Mouse (Mus musculus): ENCODE data around the gene Edem1.

Gene Edem1

GRCm38 (mm10) chr6:108828234-108828868 lies at the start of gene Edem1:
Gene Edem1, plus strand, starts transcription at chr6:108828641.
- DNase-seq (ENCODE audit: low read depth in 1 of 2, low spot score in 2 of 2): peak; percentile 98 to 99

DNA sequence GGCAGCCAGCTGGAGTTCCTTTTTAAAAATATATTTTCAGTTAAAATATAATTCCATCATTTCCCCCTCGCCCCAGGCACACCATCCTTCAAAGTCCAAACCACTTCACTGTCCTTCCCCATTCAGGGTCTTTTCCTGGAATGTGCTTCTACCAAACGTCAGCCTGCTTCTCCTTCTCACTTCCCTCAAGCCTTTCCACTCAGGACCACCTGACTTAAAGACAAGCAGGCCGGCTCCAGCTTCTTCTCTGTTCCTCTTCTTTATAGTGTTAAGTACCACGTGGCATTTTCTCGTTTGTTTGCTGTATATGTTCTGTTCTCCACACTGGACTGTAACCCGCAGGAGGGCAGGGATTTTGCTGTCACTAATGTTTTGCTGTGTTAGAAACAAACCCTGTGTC lies 46.6 kb upstream of the Edem1 start:
- peak; percentile 23 to 63 for DNase-seq (ENCODE audit: low read depth in 1 of 2, low spot score in 2 of 2)

DNA sequence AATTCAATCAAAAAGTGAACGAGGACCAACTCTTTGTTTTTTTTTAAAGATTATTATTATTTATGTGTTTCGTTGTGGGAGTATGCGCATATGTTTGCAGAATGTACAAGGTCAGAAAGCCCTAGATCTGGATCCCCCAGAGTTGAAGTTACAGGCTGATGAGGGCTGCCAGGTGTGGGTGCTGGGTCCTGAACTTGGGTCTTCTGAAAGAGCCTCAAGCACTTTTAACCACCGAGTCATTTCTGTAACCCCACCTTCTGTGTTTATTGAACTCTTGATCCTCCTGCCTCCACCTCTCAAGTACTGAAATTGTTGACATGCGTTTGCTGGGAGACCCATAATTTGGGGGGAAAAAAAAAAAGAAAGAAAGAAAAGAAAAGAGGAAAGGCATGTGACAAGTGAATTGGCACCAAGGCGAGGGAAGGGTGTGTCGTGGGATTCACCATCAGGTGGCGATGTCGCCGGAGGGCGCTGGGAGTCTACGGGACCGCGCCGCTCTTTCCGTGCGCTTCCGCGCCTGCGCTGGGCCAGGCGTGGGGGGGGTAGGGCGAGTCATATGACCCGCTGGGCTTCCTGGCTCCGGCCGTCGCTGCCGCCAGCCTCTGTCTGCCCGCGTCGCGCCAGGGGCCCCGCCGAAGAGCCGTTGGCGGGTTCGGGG lies 45.8 kb upstream of the Edem1 start, which contains the start of gene Arl8b:
Arl8b (plus strand) TSS at position 574 of the 658 bp plus-strand sequence.
- DNase-seq (ENCODE audit: low read depth in 1 of 2, low spot score in 2 of 2): peak; percentile 84 to 92

- DNase-seq (ENCODE audit: low read depth in 1 of 2, low spot score in 2 of 2): no peak
Observed at GRCm38 (mm10) chr6:108783184-108783881, 45.1 kb upstream of the Edem1 start.

DNA sequence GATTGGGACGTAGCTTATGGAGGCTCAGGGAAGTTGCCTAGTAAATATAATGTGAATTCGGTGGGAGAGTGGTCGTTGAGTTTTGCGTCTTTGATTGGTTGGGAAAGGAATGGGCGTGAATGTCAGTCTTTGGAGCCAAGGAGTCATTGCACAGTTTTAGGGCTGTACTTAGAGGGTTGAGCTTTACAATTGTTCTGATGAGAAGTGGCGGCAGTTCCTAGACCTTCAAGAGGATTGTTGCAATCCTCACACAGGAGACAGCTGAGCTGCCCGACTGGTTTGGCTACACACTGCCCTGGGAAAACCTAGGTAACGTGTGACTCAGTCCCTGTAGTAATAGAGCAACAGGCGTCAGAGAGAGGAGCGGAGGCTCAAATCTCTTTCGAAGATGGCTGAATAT lies 44.4 kb upstream of the Edem1 start:
- DNase-seq (ENCODE audit: low read depth in 1 of 2, low spot score in 2 of 2): no peak

- no peak for DNase-seq (ENCODE audit: low read depth in 1 of 2, low spot score in 2 of 2)
Observed at GRCm38 (mm10) chr6:108784796-108785195, 43.6 kb upstream of the Edem1 start.

DNA sequence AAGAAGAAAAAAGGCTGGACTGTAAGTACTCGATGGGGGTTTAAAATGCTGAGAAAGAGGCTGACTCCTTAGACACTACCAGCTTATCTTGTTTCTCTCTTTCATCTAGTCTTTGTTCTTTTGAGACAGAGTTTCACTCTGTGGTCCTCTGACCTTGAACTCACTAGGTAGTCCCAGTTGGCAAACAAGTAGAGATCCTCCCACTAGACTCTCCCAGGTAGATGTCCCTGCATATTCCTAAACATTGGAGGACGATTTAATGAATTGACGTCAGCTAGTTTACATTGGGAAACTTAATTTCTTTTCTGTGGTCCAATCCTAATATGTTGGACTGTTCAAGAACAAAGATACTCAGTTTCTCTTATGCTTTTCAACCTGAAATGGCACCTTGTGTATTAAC lies 42.9 kb upstream of the Edem1 start:
- DNase-seq (ENCODE audit: low read depth in 1 of 2, low spot score in 2 of 2): no peak

DNA sequence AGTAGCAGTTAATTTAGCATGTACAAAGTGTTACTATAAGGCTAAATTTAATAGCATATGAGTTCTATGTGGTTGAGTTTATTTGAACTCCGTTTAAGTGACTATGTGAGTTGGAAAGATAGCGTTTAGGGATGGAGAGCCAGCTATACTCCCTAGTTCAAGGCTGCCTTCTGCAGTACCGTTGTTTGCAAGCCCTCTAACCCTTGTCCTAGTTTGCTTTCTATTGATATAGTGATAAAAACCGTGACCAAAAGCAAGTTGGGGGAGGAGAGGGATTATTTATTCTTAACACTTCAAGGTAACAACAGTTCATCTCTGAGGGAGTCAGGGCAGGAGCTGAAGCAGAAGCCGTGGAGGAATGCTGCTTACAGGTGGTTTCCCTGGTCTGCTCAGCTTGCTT lies 36.9 kb upstream of the Edem1 start:
- no peak for DNase-seq (ENCODE audit: low read depth in 1 of 2, low spot score in 2 of 2)

DNA sequence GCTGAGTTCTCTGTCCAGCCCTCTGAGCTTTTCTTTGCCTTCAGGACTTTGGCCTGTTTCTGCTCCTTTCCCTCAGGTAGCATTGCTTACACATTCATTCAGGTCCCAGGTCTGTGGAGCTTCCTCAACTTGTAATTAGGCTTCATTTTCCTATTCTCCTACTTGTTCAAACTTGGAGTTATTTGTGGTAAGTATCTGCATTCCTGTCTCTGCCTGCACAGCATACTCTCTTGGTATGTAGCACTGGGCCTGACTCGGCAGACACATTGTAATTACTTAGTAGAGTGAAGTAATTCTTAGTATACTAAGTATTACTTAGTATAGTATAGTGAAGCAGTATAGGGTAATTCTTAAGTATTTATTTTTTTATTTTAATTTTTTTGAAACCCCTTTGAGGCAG lies 32.5 kb upstream of the Edem1 start:
- DNase-seq (ENCODE audit: low read depth in 1 of 2, low spot score in 2 of 2): no peak

DNA sequence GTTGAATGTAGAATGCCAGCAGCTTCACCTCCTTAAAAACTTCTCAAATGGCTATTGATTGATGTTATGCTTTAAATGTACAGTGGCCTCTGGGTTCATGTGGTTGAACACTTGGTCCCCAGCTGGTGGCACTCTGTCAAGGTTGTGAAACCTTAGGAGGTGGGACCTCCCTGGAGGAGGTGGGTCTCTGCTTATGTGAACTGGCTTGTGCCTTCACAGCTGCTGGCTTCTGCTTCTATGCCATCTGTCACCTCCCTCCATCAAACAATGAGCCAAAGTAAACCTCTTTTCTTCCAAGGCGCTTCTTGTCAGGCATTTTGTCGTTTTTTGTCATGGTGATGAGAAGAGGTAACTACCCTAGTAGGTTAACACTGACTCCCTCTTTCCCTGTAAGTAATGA lies 31.7 kb upstream of the Edem1 start:
- DNase-seq (ENCODE audit: low read depth in 1 of 2, low spot score in 2 of 2): no peak

GRCm38 (mm10) chr6:108805194-108805593 lies 23.2 kb upstream of the Edem1 start:
- DNase-seq (ENCODE audit: low read depth in 1 of 2, low spot score in 2 of 2): no peak

GRCm38 (mm10) chr6:108805871-108806270 lies 22.6 kb upstream of the Edem1 start:
- no peak for DNase-seq (ENCODE audit: low read depth in 1 of 2, low spot score in 2 of 2)

DNA sequence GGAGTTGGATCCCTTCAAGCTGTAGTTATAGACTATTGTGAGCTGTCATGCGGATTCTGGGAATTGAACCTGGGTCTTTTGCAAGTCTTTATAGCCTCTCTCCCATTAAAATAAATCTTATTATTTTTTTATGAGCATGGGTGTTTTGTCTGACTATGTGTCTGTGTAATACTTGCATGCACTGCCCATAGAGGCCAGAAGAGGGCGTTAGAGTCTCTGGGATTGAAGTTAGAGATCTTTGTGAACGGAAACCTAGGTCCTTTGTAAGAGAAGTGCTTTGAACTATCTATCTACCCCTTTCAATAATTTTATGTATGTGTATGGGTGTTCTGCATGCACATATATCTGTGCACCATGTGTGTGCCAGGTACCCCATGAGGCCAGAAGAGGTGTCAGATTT lies 21.0 kb upstream of the Edem1 start:
- DNase-seq (ENCODE audit: low read depth in 1 of 2, low spot score in 2 of 2): no peak

- DNase-seq (ENCODE audit: low read depth in 1 of 2, low spot score in 2 of 2): no peak
Observed at GRCm38 (mm10) chr6:108808786-108809185, 19.7 kb upstream of the Edem1 start.

DNA sequence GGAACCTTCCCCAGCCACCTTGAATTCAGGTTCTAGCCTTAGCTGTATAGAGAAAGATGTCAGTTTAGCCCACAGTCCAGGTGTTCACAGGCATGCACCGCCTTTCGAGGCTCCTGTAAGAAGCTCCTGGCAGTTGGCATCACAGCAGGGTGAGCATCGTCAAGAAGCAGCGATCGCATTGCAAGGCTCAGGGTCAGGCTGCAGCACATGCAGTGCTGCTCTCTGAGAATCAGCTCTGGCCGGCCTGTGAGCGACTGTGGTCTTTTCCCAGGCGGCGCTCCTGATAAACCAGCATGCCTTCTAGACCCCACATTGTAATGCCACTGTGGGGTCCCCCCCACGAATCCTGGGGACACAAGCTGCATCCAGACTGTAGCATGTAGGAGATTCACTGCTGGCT lies 18.2 kb upstream of the Edem1 start:
- DNase-seq (ENCODE audit: low read depth in 1 of 2, low spot score in 2 of 2): no peak

GRCm38 (mm10) chr6:108812134-108812533 lies 16.3 kb upstream of the Edem1 start:
- no peak for DNase-seq (ENCODE audit: low read depth in 1 of 2, low spot score in 2 of 2)

DNA sequence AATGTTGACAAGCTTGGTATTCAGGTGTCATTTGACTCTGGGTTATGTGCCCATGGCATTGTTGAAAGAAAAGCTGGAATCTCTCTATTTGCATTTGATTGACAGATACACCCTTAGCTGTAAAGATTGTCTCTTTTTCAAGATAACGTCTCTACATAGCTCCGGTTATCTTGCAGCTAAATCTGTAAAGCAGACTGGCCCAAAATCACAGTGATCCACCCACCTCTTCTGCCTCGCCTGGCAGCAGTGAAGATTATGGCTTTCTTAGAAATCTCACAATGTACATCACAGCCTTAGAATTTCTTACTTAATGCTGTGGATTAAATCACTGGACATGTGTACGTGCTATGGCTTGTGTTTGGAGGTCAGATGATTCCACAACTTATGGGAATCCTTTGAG lies 10.9 kb upstream of the Edem1 start:
- no peak for DNase-seq (ENCODE audit: low read depth in 1 of 2, low spot score in 2 of 2)

DNA sequence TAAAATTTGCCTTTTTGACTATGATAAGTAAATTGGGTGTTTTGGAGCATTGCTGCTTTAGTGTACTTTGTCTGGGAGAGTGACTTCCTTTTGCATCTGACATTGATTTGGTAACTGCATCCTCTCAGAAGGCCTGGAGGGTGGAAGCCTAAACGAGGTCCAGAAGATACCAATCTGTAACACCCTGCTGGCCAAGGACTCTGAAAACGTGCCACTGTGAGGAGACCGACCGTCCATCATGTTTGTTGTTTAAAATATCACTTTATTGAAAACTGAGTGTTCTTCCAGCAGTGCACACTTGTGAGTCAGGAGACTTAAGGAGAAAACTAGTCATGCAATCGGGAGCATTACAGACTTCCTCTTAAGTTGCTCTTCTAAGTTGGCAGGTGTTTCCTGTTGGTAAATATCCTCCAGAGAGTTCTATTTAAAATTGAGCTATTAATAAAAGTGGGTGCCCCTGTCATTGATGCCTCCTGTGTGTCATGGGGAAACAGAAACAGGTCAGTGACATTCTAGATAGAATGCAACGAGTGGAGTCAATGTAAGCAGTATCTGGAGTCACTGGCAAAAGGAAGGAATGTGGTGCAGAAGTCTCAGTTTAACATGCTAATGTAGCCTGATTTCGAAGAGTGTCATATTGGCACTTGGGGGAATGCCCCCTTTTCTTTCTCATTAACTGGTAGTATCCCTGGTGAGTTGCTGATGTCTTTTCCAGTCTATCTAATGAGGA lies 3.5 kb upstream of the Edem1 start:
- no peak for DNase-seq (ENCODE audit: low read depth in 1 of 2, low spot score in 2 of 2)

GRCm38 (mm10) chr6:108826070-108826469 lies 2.4 kb upstream of the Edem1 start:
- no peak for DNase-seq (ENCODE audit: low read depth in 1 of 2, low spot score in 2 of 2)

GRCm38 (mm10) chr6:108827336-108827920 lies 1.0 kb upstream of the Edem1 start:
- no peak for DNase-seq (ENCODE audit: low read depth in 1 of 2, low spot score in 2 of 2)

- peak in 1 of 2 experiments; percentile 26 for DNase-seq (ENCODE audit: low read depth in 1 of 2, low spot score in 2 of 2)
Observed at GRCm38 (mm10) chr6:108828872-108829271, 431 bp downstream of the Edem1 start.
